Mouse (Mus musculus) erythroid progenitor cell, adult 5-6 weeks (primary cell): ENCODE data around the gene Gm5737. TPM values are rescaled to one million over a fixed set of nuclear protein-coding genes. Genes with fewer than 3 reads are reported as not detected.

Experiments
- ATAC-seq: replicated peaks from 2 replicates; pipeline ENCODE4 v1.8.0; 2016; ENCODE audit warnings: moderate number of reproducible peaks, mild to moderate bottlenecking, moderate TSS enrichment, inconsistent platforms; ENCODE audit not compliant: poor library complexity, low FRiP score, severe bottlenecking
- total RNA-seq, 2 experiments: library from RNA; stranded (forward) in 1 of 2; stranded (reverse) in 1 of 2; fragments of 150-400 nt in 1 of 2; fragments of 186-747, 209-891 nt in 1 of 2; gene quantifications; 2 replicates each; pipeline versions ENCODE4 v1.2.3 to v1.2.4; 2015 to 2017; ENCODE audit warnings: low replicate concordance in 2 of 2

The Gm5737 gene
- total RNA-seq, 2 experiments from 2014 or later, result not detected

GRCm38 (mm10) chr7:120839786-120840185, 27.6 kb downstream of the Gm5737 start:
- ATAC-seq, result no peak

GRCm38 (mm10) chr7:120842345-120843036, 30.3 kb downstream of the Gm5737 start, which contains the start of gene Eef2k:
Gene Eef2k (plus strand): TSS chr7:120842831.
- ATAC-seq, result peak; percentile 87

- ATAC-seq, result peak; percentile 75
Measured at GRCm38 (mm10) chr7:120843037-120843621, 31.0 kb downstream of the Gm5737 start.

- ATAC-seq, result 0 out of 2 replicates have a peak, but pooled peaks have one; percentile 25
Measured at GRCm38 (mm10) chr7:120843852-120844435, 31.8 kb downstream of the Gm5737 start.

- ATAC-seq, result 0 out of 2 replicates have a peak, but pooled peaks have one; percentile 17
Measured at GRCm38 (mm10) chr7:120844689-120845088, 32.5 kb downstream of the Gm5737 start.

GRCm38 (mm10) chr7:120848831-120849512, 36.8 kb downstream of the Gm5737 start:
- no peak for ATAC-seq

- ATAC-seq, result no peak
Measured at GRCm38 (mm10) chr7:120850165-120850564, 38.0 kb downstream of the Gm5737 start.

- ATAC-seq, result no peak
Measured at GRCm38 (mm10) chr7:120859854-120860253, 47.7 kb downstream of the Gm5737 start.

GRCm38 (mm10) chr7:120860799-120861487, 48.8 kb downstream of the Gm5737 start:
- ATAC-seq, result no peak

GRCm38 (mm10) chr7:120861488-120862047, 49.4 kb downstream of the Gm5737 start:
- ATAC-seq, result peak; percentile 79

GRCm38 (mm10) chr7:120862196-120862595, 50.0 kb downstream of the Gm5737 start:
- no peak for ATAC-seq

GRCm38 (mm10) chr7:120862626-120863025, 50.5 kb downstream of the Gm5737 start:
- no peak for ATAC-seq

GRCm38 (mm10) chr7:120863476-120863875, 51.3 kb downstream of the Gm5737 start:
- ATAC-seq, result no peak

- ATAC-seq, result peak; percentile 63
Measured at GRCm38 (mm10) chr7:120865100-120865499, 52.9 kb downstream of the Gm5737 start.

- peak; percentile 86 for ATAC-seq
Measured at GRCm38 (mm10) chr7:120865832-120866231, 53.7 kb downstream of the Gm5737 start.

GRCm38 (mm10) chr7:120866684-120867083, 54.5 kb downstream of the Gm5737 start:
- ATAC-seq, result no peak

GRCm38 (mm10) chr7:120867720-120868119, 55.6 kb downstream of the Gm5737 start:
- ATAC-seq, result no peak

GRCm38 (mm10) chr7:120869883-120870282, 57.7 kb downstream of the Gm5737 start:
- no peak for ATAC-seq

- ATAC-seq, result no peak
Measured at GRCm38 (mm10) chr7:120870431-120871008, 58.4 kb downstream of the Gm5737 start.
